Mouse (Mus musculus): ENCODE measurements around the gene Dhx9. TPM values are rescaled to one million over a fixed set of nuclear protein-coding genes. Genes with fewer than 3 reads are reported as not detected.

Dhx9 gene
- polyA plus RNA-seq, 1 experiment = 20.9 TPM

GRCm38 (mm10) chr1:153440752-153441151, 46.7 kb downstream of the Dhx9 start:
- no peaks in the 10 kb centered on the region for H3K36me3 ChIP-seq (ENCODE audit: control insufficient read depth, insufficient read depth, low read length)
- no peaks in the 10 kb centered on the region for H3K4me1 ChIP-seq (ENCODE audit: control insufficient read depth, insufficient read depth, low read length)
- TF ChIP-seq CTCF (conservative IDR thresholded peaks at IDR 0.05; ENCODE audit: insufficient read depth, insufficient read length, low read depth, low read length) (no peak), POLR2A (IDR thresholded peaks at IDR 0.05; ENCODE audit: low read depth, low read length) (no peak)
- H3K4me3 ChIP-seq (ENCODE audit: insufficient read depth, low read depth, low read length) = no peak overlapping the region
- H3K27me3 ChIP-seq (replicated peaks; ENCODE audit: control insufficient read depth, insufficient read depth, low read length) = no peaks in the 10 kb centered on the region
- no peak overlapping the region for H3K27ac ChIP-seq (ENCODE audit: insufficient read depth, low read depth, low read length)
- no peak for DNase-seq
- 86% methylated on average over 4 of the region's 4 CpGs for WGBS

DNA sequence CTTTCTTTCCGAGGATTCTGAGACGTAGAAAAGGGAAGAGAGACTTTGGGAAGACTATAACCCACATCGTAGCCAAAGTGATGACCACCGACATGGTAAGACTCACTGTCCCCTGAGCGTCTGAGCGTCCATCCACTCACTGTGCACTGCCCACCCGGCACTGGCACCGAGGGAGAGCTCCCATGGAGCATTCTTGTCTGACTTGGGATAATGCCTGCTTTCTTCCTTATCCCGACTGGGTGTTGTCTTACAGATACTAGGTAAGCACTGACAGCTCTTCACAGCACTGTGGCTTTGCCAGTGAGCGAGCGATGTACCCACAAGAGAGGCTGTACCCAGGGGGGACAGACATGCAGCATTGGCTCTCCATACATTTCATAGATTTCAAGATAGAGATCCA, 49.9 kb downstream of the Dhx9 start:
- Histone ChIP-seq H3K4me1 (ENCODE audit: control insufficient read depth, insufficient read depth, low read length) (no peaks in the 10 kb centered on the region), H3K36me3 (ENCODE audit: control insufficient read depth, insufficient read depth, low read length) (no peaks in the 10 kb centered on the region), H3K27ac (ENCODE audit: insufficient read depth, low read depth, low read length) (no peak overlapping the region), H3K27me3 (replicated peaks; ENCODE audit: control insufficient read depth, insufficient read depth, low read length) (no peaks in the 10 kb centered on the region), H3K4me3 (ENCODE audit: insufficient read depth, low read depth, low read length) (no peak overlapping the region)
- TF ChIP-seq CTCF (conservative IDR thresholded peaks at IDR 0.05; ENCODE audit: insufficient read depth, insufficient read length, low read depth, low read length) (no peak), POLR2A (IDR thresholded peaks at IDR 0.05; ENCODE audit: low read depth, low read length) (no peak)
- 89% methylated on average over 11 of the region's 11 CpGs for WGBS
- DNase-seq = no peak

DNA sequence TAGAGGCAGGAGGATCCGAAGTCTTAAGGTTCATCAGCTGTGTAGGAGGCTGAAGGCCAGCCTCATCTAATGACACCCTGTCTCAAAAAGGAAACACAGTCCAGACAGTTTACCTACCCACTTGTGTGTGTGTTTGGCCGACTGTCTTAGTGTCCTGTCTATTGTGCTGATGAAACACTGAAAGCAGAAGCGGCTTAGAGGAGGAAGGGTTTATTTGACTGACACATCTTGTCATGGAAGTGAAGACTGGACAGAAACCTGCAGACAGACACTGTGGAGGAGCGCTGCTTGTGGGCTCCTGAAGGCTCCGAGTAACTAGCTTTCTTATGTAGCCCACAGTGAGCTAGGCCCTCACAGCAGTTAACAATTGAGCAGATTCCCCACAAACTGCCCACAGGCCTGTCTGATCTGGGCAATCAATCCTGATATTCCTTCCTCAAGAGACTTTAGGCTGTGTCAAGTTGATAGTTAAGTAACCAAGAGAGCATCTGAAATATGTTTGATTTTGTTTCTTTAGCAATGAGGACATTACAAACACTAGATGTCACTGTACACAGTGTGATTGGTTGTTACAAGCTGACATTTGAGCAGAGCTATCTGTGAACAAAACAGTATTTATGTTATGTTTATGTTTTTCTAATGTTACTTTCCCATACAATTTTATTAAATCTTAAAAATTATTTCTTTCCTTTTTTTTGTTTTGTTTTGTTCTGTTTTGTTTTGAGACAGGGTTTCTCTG, 53.4 kb downstream of the Dhx9 start:
- no peak for DNase-seq
- H3K4me1 ChIP-seq (ENCODE audit: control insufficient read depth, insufficient read depth, low read length) = no peaks in the 10 kb centered on the region
- no peak for TF ChIP-seq POLR2A (IDR thresholded peaks at IDR 0.05; ENCODE audit: low read depth, low read length)
- no peak for TF ChIP-seq CTCF (conservative IDR thresholded peaks at IDR 0.05; ENCODE audit: insufficient read depth, insufficient read length, low read depth, low read length)
- H3K36me3 ChIP-seq (ENCODE audit: control insufficient read depth, insufficient read depth, low read length) = no peaks in the 10 kb centered on the region
- 86% methylated on average over 5 of the region's 5 CpGs for WGBS
- H3K4me3 ChIP-seq (ENCODE audit: insufficient read depth, low read depth, low read length) = no peak overlapping the region
- no peaks in the 10 kb centered on the region for H3K27me3 ChIP-seq (replicated peaks; ENCODE audit: control insufficient read depth, insufficient read depth, low read length)
- no peak overlapping the region for H3K27ac ChIP-seq (ENCODE audit: insufficient read depth, low read depth, low read length)

DNA sequence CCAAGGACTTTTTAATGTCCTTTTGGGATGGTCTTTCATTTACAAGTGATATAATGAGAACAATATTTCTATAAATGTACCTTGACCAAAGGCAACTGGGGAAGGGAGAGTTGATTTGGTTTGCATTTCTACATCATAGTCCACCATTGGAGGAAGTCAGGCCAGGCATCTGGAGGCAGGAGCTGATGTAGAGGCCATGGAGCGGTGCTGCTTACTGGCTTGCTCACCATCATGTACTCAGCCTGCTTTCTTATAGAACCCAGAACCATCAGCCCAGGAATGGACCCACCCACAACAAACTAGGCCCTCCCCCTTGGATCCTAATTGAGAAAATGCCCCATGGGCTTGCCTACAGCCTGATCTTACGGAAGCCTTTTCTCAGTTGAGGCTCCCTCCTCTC, 55.1 kb downstream of the Dhx9 start:
- Histone ChIP-seq H3K4me1 (ENCODE audit: control insufficient read depth, insufficient read depth, low read length) (no peaks in the 10 kb centered on the region), H3K27ac (ENCODE audit: insufficient read depth, low read depth, low read length) (no peak overlapping the region), H3K27me3 (replicated peaks; ENCODE audit: control insufficient read depth, insufficient read depth, low read length) (no peaks in the 10 kb centered on the region), H3K36me3 (ENCODE audit: control insufficient read depth, insufficient read depth, low read length) (no peaks in the 10 kb centered on the region), H3K4me3 (ENCODE audit: insufficient read depth, low read depth, low read length) (no peak overlapping the region)
- 99% methylated on average over 2 of the region's 2 CpGs for WGBS
- DNase-seq = no peak
- TF ChIP-seq POLR2A (IDR thresholded peaks at IDR 0.05; ENCODE audit: low read depth, low read length) = no peak
- TF ChIP-seq CTCF (conservative IDR thresholded peaks at IDR 0.05; ENCODE audit: insufficient read depth, insufficient read length, low read depth, low read length) = no peak

GRCm38 (mm10) chr1:153431701-153432100, 55.8 kb downstream of the Dhx9 start:
- TF ChIP-seq POLR2A (IDR thresholded peaks at IDR 0.05; ENCODE audit: low read depth, low read length) (no peak), CTCF (conservative IDR thresholded peaks at IDR 0.05; ENCODE audit: insufficient read depth, insufficient read length, low read depth, low read length) (no peak)
- no peak overlapping the region for H3K27ac ChIP-seq (ENCODE audit: insufficient read depth, low read depth, low read length)
- H3K27me3 ChIP-seq (replicated peaks; ENCODE audit: control insufficient read depth, insufficient read depth, low read length) = no peaks in the 10 kb centered on the region
- WGBS = 83% methylated on average over 10 of the region's 10 CpGs
- no peak overlapping the region for H3K4me3 ChIP-seq (ENCODE audit: insufficient read depth, low read depth, low read length)
- no peak for DNase-seq
- H3K36me3 ChIP-seq (ENCODE audit: control insufficient read depth, insufficient read depth, low read length) = no peaks in the 10 kb centered on the region
- H3K4me1 ChIP-seq (ENCODE audit: control insufficient read depth, insufficient read depth, low read length) = no peaks in the 10 kb centered on the region

DNA sequence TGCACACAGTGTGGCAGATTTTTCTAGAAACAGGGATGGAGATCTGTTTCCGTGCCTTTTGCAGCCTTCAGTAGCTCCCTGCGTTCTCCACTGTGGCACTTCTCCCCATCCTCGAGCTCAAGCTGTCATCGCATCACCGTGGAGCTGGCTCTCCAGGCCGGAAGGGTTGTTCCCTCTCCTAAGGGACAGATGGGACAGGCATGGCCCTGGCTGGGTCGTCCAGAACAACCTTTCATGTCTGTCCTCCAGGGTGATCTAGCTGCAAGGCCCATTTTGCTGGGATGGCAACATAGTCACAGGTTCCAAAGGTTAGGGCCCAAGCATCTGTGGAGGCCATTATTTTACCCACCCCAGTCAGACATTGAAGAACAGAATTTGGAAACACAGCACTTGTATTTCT, 56.3 kb downstream of the Dhx9 start:
- no peak overlapping the region for H3K4me3 ChIP-seq (ENCODE audit: insufficient read depth, low read depth, low read length)
- H3K4me1 ChIP-seq (ENCODE audit: control insufficient read depth, insufficient read depth, low read length) = no peaks in the 10 kb centered on the region
- TF ChIP-seq POLR2A (IDR thresholded peaks at IDR 0.05; ENCODE audit: low read depth, low read length) (no peak), CTCF (conservative IDR thresholded peaks at IDR 0.05; ENCODE audit: insufficient read depth, insufficient read length, low read depth, low read length) (no peak)
- H3K36me3 ChIP-seq (ENCODE audit: control insufficient read depth, insufficient read depth, low read length) = no peaks in the 10 kb centered on the region
- H3K27me3 ChIP-seq (replicated peaks; ENCODE audit: control insufficient read depth, insufficient read depth, low read length) = no peaks in the 10 kb centered on the region
- H3K27ac ChIP-seq (ENCODE audit: insufficient read depth, low read depth, low read length) = no peak overlapping the region
- WGBS = 78% methylated on average over 7 of the region's 7 CpGs
- DNase-seq = no peak

GRCm38 (mm10) chr1:153424770-153425584, 62.5 kb downstream of the Dhx9 start, which contains the start of gene Shcbp1l:
Gene Shcbp1l, plus strand, starts transcription at chr1:153425162.
- H3K36me3 ChIP-seq (ENCODE audit: control insufficient read depth, insufficient read depth, low read length) = no peaks in the 10 kb centered on the region
- no peak within 1 kb of the TSS for H3K27ac ChIP-seq (ENCODE audit: insufficient read depth, low read depth, low read length)
- WGBS = 10% methylated on average over 59 of the region's 60 CpGs
- peak; percentile 51 for DNase-seq
- H3K4me3 ChIP-seq (ENCODE audit: insufficient read depth, low read depth, low read length) = peak within 1 kb of the TSS; percentile 47
- H3K4me1 ChIP-seq (ENCODE audit: control insufficient read depth, insufficient read depth, low read length) = peaks cover 4% of the 10 kb centered on the region; the same call in 1 of the 2 replicates
- TF ChIP-seq POLR2A (IDR thresholded peaks at IDR 0.05; ENCODE audit: low read depth, low read length) = no peak
- TF ChIP-seq CTCF (conservative IDR thresholded peaks at IDR 0.05; ENCODE audit: insufficient read depth, insufficient read length, low read depth, low read length) = no peak
- H3K27me3 ChIP-seq (replicated peaks; ENCODE audit: control insufficient read depth, insufficient read depth, low read length) = no peaks in the 10 kb centered on the region

Data from kidney, adult 2 months (tissue).